Mouse (Mus musculus): ENCODE measurements around the gene Tbc1d8.

Gene Tbc1d8

DNA sequence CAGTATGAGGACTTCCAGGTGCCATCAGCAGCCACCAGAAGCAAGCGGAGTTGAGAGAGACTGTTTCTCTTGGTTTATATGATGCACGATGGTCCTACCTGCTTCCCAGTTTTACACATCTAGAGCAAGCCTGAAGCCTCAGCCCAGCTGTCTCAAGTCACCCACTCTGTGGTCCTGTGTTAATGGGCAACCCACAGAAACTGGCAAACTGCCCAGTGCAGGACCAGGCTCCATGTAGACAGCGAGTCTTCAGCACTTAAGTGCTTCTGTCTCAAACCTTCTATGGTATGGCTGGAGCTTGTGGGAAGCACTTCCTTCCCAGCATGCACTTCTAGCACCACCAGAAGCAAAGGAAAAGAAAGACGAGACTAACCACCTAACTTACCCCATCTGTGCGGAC lies 30.3 kb downstream of the Tbc1d8 start:
- no peak for DNase-seq (ENCODE audit: low read depth, low spot score)

DNA sequence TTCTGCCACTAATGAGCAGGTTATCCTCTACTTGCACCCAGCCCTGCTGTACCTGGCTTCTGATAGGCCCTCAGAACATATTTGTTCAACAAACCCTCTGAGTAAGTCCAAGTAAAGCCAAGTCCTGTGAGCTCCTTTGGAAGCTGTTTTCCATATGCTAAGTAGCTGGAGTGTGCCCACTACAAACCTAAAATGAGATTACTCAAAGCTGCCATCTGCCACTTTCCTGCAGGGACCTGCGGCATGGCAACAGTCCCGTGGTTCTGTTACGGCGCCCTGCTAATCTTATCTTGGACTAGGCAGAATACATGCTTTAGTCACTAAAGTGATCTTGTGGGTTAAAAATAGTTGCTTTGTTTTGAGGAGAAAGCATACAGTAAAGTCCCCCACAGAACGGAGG lies 32.4 kb downstream of the Tbc1d8 start:
- DNase-seq (ENCODE audit: low read depth, low spot score) = peak; percentile 53

DNA sequence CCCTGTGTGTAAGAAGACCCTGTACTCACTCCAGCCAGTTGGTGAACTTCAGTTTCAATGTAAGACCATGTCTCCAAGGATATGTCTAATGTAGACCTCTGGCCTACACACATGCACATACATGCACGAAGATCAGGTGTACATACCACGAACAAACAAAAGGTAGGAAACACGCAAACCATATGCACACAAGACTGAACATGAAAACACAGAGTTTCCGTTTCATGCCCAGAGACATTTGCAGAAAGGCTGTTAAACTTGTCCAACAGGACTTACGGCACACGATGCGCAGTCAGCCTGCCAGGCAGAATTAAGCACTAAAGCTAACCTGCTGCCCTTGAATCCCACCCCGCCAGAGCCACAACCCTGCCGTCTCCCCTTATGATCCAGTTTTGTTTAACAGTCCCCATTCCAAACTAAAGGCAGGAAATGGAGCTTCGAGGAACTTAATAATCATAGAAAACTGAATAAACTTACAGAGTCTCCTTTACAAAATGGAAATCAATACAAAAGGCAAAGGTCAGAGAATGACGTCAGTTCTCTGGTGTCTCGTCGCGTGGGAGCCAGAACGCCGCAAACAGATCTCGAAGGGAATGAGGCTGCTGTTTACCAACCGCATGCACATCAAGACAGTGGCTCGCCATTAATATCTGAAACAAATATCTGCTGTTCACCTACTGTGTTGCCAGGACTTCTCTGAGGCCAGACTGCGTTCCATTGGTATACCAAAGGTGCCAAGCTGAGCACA lies 33.1 kb downstream of the Tbc1d8 start:
- DNase-seq (ENCODE audit: low read depth, low spot score) = no peak

DNA sequence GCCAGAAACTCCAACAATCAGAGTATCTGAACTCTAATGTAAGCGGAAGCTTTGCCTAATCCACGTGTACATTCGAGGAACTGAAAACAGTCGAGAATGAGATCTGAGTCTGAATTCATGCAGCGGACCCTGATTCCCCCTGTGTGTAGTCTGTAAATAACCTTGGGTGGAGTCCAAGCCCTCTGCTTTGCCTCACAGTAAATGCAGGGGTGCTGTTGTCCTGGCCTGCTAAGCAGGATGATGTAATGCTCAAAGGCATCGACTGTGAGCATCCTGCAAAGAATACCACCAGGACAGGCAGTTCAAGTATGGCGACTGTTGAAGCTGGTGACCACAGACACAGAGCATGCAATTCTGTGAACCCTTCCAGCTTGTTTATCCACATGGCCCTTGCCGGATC lies 34.8 kb downstream of the Tbc1d8 start:
- no peak for DNase-seq (ENCODE audit: low read depth, low spot score)

DNA sequence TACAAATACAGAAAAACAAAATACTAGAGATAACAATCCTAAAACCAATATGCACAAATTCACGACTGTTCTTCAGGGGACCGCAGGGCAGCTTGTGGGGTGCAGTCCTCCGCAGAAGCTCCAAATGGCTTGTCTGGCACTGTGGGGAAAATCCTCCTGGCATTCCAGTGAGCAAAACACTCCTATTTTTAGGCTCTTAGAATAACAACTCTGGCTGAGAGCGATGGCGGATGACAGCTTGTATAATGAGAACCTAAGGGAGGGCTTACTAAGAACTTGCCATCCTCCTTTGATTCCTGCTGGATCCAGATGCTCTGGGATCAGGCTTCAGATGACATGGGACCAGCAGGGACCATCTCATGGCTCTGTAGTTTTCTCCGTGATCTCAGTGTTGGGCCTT lies 36.9 kb downstream of the Tbc1d8 start:
- DNase-seq (ENCODE audit: low read depth, low spot score) = no peak

DNA sequence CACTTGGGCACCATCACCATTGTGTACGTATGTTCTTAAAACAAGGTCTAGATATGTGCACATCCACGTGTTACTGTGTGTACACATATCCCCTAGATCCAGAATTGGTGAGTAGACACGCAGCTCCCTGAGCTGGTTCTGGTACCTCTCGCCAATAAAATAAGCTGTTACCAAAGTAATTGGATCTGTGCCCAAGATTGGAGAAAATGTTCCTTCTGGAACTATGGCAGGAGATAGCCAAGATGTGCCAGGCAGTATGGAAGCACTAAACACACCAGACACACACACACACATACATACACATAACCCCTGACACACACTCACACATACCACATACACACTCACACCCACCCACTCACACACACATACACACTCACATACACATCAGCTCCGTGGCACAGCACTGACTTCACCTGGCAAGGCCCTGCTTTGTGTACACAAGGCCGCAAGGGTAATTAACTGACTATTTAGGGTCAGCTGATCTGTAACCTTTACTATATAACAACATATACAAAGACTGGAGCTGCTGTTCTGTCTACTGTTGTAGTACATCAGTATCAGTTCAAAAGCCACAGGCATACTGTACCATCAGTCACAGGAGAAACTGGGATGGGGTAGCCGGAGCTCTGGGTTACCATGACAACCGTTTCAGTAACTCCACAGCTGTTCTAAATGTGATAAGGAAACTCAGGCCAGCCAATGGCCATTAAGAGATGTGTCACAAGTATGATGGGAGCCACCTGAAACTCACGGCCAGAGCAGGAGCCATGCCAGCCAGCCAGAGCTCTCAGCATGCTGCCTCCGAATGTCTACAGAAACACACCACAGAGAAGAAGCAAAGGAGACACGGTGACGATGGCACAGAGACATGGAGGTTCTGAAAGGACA lies 38.6 kb downstream of the Tbc1d8 start:
- no peak for DNase-seq (ENCODE audit: low read depth, low spot score)

DNA sequence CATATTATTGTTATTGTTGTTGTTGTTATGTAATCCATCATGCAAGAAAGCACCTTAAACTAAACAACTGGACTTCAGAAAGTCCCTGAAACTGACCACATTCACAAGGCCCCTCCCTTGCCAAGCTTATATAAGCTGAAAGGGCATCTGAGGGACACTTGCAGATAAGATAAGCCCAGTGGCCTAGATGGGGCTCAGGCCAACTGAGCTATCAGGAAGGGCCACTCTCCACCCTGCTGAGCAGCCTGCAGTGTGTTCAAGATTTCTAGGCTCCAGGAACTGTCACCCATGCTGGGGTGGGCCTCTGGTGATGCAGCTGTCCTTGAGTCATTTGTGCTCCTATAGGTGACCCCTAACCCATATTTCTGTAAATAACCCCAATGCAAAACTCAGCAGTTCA lies 39.9 kb downstream of the Tbc1d8 start:
- DNase-seq (ENCODE audit: low read depth, low spot score) = no peak

DNA sequence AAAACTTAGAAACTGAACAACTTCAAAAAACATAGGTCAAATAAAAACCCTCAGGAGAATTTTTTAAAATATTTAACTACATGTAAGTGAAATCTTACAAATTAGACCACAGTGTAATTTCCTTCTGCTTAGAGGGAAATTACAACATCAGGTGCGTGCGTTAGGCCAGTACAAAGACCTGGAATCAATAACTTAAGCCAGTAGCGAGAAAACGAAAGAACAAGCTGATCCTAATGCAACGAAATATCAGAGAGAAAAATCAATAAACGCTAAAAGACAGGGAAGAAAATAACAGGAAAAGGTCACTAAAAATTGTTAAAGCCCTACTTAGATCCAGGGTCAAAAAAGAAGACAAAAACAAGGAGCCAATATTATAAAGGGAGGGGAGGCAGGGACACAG lies 44.3 kb downstream of the Tbc1d8 start:
- DNase-seq (ENCODE audit: low read depth, low spot score) = no peak

DNA sequence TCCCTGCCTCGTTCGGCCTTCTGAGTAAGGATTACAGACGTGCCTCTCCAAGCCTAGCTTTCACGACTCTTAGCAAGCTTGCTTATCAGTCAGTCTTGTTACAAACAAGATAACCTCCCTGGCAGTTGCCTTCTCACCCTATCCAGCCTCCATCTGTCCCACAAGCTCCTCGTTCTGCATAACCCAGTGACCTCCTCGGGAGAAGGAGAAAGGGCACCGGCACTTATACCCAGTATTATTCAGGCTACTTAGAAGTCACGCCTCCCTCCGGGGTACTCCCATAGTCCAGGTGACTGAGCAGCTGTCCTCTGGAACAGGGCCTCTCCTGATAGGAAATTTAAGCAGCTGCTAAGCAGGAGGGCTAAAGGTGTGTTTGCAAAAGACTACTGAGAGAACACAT lies 48.5 kb downstream of the Tbc1d8 start:
- no peak for DNase-seq (ENCODE audit: low read depth, low spot score)

DNA sequence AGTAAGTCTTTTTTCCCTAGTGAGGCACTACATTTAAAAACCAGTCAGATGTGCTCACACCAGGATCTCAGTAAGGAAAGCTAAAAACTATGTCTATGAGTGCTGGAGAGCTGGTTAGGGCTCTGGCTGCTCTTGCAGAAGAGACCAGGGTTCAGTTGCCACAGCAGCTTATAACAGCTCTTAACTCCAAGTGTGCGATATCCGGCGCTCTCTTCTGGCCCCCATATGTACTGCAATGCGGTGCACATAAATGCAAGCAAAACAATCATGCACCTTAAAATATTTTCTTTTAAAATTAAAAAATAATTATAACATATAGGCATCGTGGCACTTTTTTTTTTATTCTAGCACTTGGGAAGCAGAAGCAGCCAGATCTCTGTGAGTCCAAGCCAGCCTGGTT lies 49.5 kb downstream of the Tbc1d8 start:
- DNase-seq (ENCODE audit: low read depth, low spot score) = no peak

DNA sequence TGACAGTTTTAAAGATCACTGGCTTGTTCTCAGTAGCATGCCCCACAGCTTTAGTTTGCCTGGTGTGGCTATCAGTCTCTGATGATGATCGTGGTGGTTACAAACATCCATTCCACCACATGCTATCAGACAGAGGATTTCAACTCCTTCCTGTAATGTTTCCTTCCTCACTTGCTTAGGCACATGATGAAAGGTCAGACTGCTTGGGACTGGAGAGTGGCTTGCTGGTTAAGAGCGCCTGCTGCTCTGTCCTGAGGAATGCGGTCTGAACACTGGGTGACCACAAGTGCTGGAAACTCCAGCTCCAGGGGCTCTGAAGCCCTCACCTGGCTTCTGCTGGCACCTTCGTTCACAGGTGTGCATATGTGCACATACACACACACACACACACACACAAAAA lies 50.3 kb downstream of the Tbc1d8 start:
- DNase-seq (ENCODE audit: low read depth, low spot score) = no peak

DNA sequence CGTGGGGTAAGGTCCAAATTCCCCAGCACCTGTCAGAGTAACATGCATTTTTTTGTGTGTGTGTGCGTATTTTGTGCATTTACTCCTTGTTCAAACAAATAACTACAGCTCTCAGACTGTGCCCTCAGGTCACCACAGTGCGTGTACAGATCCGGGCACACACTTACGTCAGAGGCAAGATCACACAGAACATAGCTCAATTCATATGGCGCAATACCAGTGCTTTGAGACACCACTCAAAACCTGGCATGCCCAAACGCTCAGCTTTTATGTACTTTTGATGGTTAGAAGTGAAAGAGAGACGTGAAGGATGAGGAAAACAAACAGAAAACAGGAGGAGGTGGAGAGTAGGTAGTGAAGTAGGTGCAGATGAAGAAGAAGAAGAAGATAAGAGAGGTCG lies 53.1 kb downstream of the Tbc1d8 start:
- no peak for DNase-seq (ENCODE audit: low read depth, low spot score)

DNA sequence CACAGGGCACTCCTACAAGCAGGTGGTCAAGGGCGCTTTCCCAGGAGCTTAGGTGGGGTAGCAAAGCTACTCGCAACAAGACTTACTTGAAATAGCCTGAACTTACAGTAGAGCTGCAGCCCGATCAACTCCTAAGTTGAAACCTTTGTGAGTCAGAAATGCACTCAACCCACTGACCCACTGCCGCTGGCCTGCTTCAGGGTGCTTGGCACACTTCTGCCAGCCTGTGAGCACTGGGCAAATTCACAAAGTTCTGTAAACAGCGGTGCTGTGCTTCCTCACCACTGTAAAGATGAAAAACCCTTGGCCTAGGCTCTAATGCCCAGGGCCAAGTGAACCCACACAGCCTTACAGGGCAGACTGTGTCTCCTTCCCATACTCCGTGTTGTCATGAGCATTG lies 57.6 kb downstream of the Tbc1d8 start:
- no peak for DNase-seq (ENCODE audit: low read depth, low spot score)

DNA sequence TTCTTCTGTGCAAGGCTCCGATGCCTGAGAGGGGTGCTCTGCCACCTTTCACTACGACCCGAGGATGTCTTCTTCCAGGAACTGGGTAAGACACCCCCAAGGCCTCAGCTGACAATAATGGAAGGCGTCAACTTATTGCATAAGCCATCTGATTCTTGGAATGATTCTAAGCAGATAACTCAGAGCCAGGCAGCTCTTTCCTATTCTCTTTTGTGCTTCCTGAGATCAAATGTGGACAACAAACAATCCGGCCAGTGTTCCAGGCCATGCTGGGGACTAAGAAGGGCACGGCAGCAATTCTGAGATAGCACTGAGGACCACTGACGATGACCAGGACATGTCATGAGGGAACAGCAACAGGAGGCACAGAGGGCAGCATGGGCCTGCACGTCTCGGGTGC lies 59.7 kb downstream of the Tbc1d8 start:
- no peak for DNase-seq (ENCODE audit: low read depth, low spot score)

DNA sequence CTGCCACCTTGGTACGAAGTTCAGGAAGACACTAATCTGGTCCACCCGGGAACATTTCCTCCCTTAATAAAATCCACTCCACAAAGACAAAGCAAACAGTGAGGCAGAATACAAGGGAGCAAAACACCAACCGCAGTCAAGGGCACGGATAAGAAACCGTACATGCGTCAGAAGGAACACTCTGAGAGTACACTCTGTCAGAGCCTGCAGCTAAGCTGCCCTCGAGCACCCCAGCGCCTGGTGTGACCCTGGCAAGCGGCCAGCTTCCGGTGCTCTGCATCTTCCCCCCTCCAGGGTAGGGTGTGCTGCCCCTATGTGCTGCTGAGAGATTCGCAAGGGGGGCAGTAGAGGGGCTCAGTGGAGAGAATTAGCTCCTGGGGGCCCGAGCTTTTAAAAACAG lies 60.7 kb downstream of the Tbc1d8 start:
- DNase-seq (ENCODE audit: low read depth, low spot score) = no peak

DNA sequence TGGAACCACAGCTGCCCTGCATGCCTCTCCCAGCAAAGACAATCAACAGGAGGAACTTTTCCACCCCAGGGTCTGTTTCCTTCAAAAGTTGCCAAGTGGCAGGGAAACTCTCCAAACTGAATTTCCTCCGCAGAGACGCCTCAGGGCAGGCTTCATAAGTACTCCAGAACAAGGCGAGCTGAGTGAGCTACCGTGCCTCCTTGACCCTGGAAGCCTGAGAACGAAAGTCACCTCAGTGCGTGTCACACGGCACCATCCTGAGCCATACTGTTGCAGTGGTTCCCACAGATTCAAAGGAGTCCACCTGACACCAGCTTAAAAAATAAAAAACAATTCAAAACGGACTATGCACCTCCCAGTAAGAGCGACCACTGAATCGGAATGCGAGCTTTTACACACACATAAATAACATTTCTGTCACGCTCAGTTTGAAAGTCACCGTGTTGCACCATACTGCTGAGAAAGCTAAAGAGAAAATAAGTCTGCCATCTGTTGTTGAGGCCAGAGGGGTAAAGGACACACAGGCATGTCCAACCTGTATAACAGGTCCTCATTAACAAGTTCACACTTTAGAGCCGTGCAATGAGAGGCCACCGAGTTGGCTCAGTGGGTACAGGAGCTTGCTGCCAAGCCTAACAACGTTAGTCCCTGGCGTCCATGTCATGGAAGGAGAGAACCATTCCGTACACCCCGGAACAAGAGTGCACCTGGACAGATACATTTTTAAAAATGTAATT lies 68.3 kb downstream of the Tbc1d8 start:
- DNase-seq (ENCODE audit: low read depth, low spot score) = no peak

DNA sequence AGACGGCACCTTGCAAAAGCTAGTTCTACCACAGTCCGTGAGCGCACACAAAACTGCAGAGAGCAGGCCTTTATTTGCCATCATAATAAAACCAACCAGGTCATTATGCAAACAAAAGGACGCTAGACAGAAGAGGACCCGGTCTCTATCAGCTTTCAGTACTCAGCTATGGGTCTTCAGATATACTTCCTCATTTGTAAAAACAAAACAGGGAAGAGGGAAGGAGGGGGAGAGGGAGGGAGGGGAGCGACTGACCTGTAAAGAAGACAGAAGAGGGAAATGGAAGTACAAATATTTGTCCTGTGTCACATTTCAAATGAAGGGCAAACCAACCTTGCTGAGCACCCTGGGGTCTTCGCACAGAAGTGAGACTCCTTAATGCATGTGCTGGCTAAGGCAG lies 69.9 kb downstream of the Tbc1d8 start:
- no peak for DNase-seq (ENCODE audit: low read depth, low spot score)

DNA sequence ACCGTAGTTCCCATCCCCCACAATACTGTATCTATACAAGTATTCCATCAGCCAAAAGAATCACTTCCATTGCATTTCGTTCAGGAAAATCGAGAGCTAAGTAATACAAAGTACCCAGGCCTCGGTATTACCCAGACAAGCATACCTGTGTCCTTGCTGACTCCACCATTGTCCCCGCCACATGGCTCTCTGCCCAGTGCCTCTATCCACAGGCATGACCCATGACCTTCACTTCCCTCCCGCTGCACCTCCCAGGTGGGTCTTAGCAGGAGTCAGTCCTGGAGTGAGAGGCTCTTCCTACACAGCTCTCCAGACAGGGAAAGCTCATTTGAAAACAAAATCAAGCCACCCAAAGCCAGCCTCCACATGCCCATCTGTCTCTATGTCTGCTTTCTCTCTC lies 70.4 kb downstream of the Tbc1d8 start:
- no peak for DNase-seq (ENCODE audit: low read depth, low spot score)

DNA sequence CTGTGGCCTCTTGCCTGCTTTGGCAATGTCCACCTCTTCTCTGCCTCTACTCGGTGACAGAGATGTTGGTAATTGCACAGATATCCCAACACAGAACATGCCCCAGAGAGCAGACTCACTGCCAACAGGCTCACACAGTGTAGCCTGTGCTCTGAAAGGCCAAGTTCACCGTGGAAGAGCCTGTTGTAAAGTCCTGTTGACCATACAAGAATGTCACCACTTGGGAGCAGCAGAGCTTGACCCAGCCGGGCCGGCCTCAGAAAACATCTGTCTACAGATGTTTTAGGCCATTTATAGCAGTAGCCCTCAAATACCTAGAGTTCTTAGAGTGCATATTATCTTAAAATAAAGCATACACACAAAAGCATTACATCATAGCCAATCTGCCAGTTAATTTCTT lies 71.4 kb downstream of the Tbc1d8 start:
- no peak for DNase-seq (ENCODE audit: low read depth, low spot score)

DNA sequence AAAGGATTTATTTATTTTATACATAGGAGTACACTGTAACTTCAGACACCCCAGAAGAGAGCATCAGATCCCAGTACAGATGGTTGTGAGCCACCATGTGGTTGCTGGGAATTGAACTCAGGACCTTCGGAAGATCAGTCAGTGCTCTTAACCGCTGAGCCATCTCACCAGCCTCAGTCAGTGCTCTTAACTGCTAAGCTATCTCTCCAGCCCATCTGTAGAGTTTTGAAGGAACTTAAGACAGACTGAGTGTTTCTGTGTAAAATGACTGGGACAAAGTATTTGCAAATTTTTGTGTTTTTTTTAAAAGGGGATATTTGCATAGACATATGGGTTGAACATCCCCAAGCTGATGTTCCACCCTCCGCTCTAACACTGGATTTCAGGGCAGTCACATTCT lies 78.4 kb downstream of the Tbc1d8 start:
- no peak for DNase-seq (ENCODE audit: low read depth, low spot score)

DNA sequence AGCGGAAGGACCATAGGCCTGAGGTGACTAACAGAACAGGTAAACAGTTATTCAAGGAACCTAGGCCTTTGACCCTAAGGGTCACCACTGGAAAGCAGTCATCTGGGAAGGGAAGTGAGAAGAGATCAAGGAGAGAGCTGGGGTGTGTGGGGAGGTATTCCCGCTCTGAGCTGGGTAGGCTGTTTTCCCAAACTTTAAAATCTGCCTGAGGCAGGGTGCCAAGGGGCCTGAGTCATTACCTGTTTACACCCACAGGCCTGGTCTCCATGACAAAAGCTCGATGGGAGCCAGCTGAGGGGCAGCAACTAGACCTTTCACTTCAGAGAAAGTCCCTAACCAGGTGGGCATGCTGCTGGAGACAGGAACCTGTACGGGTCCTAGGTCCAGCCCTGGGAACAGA lies 79.3 kb downstream of the Tbc1d8 start:
- DNase-seq (ENCODE audit: low read depth, low spot score) = no peak

DNA sequence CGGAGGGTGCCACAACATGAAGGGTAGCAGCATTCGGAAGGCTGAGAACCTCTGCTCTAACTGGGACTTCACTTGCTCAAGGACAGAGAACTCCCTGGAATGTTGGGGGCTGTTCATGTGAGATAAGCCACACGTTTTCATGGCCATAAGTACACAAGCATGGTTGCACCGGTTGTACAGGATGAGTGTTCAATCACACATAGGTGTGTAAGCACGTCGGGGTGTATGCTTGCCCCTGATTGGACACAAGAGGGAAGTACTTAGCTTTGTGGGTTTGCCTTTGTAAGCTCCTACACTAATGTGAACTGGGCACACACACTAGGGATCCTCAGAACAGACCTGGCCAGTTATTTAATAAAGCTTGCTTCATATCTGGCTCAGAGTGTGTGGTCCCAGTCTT lies 80.3 kb downstream of the Tbc1d8 start:
- no peak for DNase-seq (ENCODE audit: low read depth, low spot score)

DNA sequence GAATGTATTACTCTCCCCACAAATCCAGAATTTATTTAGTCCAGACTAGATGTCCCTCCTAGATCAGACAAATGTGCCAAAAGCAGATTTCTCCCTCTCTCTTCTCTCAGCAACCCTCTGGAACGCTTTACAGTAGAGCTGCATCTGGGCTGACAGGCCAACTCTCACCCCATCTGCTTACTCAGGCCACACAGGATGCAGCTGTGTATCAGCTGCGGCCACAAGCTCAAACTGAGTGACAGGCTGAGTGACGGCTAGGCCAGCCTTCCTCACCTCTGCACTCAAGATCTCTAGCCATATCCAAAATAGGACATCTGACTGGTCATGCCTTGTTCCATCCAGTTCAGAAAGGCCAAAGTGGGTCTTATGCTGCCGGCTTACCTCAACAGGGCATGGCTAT lies 82.2 kb downstream of the Tbc1d8 start:
- no peak for DNase-seq (ENCODE audit: low read depth, low spot score)

Data from retina, postnatal 7 days (tissue).